Mouse (Mus musculus): ENCODE measurements at regions not wholly inside any gene's neighbourhood (a gene's known extent, or its start where the extent isn't known, plus 50 kb on each side); places are given as distances from the start of the nearest gene placed in this dataset.
"Not testable (repeated sequence)": the region's sequence is repeated elsewhere in the genome, so short reads cannot be mapped to it uniquely, and the experiment has no call there.

DNA sequence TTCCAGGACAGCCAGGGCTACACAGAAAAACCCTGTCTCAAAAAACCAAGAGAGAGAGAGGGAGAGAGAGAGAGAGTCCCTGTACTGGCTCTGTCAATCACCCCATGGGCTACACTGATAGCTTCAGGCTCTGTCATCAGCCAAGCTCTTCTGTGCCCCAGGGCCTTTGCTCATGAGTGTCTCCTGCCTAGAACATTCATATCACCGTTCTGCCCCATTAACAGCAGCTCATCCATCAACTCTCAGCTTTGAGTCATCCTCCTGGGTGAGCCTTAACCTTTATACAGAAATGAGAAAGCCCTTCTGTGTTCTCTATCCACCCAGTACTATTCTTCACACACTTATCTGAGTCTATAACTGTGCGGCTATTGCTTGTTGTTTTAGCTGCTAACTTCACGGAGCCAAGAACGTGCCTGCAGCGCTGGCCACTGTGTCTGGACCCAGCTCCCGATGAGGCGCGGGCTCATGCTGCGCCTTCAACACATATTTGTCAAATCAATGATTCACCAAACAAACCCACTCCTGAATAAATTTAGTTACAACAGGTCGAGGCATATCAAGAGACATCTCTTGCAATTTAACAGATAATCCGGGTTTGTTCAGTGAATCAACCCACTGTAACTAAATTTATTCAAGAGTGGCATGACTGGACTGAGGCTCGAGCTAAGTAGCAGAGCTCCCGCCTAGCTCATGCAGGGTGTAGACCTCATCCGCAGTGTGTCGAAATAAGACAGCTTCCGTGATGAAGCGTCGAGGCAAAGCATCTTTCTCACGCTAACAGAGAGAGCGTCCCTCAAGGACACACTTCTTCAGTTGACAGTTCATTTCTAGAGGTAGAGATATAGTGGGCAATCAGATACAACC is 152.1 kb downstream of the Katnal1 start:
- in situ Hi-C loops (cut with MseI, MboI), result no loop called here

DNA sequence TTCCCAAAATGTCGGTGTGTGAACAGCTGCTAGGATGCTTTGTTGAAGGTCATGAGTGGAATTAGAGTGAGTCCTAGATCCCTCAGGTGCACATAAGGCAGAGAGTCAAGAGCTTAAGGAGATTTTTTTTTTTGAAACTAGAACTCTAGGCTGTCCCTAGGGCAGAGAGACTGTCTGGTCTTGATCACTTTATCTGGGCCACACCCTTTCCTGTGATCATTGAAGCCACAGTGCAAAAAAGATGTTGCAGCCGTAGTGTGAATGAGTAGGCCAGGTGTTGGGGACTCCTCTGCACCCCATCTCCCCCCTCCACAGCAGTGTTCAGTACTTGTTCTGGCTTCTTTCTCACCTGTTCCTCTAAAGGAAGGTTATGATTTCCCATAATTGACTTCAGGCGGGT is 153.9 kb downstream of the Katnal1 start:
- in situ Hi-C loops (cut with MseI, MboI), result no loop called here

DNA sequence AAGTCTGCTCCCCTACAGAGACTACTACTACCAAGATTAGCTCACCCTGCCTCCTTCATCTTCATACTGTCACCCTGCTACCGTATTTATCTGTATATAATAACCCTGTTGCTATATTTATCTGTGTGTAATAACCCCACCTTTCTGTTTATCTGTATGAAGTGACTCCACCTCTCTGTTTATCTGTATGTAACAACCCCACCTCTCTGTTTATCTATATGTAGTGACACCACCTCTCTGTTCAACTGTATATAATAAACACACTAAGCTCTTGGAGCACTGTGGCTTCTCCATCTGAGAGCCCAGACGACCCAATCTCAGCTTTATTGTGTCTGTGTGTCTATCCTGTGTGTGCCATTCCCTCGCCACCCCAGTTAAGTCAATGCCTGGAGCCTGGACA is 154.7 kb downstream of the Katnal1 start:
- in situ Hi-C loops (cut with MseI, MboI), result no loop called here

DNA sequence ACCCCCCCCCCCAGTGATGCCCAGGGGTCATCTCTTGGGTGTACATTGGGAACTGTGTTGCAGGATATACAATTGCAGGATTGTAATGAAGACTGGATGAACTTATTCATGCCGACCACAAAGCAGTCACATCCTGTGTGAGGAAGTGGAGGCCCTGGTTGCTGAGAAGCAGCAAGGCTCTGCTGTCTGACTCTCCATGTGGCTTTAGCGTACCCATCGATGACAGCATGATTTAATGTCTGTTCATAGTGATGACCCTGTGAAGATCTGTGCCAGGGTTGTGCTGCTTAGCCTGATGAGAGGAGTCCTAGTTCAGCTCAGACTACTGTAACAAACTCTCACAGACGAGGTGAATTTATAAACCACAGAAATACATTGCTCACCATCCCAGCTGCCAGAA is 159.7 kb downstream of the Katnal1 start:
- in situ Hi-C loops (cut with MseI, MboI), result no loop called here

DNA sequence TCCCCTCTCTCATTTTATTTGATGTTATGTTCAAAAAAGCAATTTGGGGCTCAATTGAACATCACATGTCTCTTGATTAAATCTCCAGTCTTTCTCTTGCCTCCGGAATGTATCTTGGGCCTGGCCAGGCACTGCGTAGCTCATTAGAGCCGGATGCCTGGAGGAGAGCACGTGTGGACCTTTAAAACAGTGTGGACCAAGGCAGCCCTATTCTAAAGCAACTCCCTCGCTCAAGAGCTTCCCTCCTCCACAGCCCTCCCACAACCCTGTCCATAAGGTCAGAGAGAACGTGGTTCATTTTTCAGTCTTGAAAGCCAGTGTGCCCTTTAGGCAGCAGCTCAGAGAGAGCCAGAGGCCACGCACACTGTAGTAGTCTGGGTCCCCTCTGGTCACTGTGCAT is 160.8 kb downstream of the Katnal1 start:
- in situ Hi-C loops (cut with MseI, MboI), result no loop called here

DNA sequence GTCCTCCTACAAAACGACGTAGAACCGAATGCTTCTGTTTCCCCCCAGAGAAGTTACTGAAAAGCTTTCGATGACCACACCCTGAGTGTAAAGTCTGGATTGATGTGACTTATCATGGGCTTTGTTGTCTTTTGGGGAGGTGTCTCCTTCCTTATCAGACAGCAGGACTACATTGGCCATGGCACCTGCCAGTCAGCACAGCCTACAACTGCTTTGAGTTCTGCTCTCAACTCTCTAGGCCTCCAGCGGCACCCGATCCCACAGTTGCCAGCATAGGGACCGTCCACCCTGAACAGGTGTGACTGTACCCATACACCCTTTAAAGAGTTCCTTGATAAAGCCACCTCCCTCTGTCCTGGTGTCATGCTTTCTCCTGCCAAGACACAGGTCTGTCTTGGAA is 163.1 kb downstream of the Katnal1 start:
- in situ Hi-C loops (cut with MseI, MboI), result no loop called here

DNA sequence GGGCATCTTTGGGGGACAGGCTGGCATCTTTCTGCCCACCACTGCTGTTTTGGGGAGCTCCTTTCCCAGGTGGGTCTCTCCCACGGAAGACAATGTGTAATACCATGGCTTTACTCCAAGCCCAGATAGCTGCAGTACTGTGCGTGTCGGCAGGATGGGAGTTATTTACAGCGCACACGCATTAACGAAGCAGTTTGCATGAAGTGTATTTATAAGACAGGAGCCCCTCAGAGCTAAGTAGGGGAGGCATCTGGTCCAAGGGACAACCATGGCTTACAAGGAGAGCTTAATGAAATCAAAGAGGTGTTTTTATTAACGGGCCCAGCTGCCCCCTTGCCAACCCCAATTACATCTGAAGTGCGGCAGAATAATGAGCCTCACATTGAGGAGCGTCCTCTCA is 169.0 kb downstream of the Katnal1 start:
- in situ Hi-C loops (cut with MseI, MboI), result no loop called here

DNA sequence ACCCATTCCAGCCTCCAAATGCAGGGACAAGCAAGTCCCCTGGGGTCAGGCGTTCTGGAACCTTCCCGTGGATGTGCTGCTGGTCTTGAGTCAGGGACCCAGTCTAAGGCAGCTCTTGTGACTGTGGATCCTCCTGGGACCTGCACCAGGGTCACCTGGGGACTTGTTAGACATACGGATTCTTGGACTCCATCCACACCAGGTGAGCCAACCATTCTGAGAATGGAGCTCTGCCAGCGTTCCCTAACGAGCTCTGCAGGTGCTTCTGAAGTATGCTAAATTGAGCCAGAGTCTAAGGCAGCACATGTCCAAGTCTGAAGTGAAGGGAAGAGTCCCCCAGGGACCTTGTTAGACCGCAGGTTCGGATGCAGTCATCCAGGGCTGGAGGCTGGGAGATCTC is 170.3 kb downstream of the Katnal1 start:
- in situ Hi-C loops (cut with MseI, MboI), result loop anchor here in 1 of 2 experiments (5.0 kb wide), 1 partner anchor 34 kb away; no protein-coding TSS in a partner anchor

DNA sequence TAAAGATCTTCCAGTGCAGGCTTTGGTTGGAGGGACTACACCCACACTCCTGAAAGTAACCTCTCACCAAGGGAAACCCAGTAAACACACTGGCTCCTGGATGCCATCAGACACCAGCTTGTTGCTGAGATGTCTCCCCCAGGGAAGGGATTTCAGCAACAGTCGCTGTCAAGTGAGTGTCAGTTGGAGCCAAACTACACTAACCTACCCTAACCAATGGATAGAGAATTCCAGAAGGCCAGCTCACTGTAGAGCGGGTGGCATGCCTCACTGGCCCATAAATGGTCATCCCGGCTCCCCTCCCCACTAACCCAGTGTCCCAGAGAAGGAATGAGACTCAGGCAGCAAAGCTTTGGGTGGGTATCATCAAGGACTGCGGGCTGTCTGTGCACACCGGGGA is 171.4 kb downstream of the Katnal1 start:
- in situ Hi-C loops (cut with MseI, MboI), result loop anchor here in 1 of 2 experiments (5.0 kb wide), 1 partner anchor 35 kb away; no protein-coding TSS in a partner anchor

DNA sequence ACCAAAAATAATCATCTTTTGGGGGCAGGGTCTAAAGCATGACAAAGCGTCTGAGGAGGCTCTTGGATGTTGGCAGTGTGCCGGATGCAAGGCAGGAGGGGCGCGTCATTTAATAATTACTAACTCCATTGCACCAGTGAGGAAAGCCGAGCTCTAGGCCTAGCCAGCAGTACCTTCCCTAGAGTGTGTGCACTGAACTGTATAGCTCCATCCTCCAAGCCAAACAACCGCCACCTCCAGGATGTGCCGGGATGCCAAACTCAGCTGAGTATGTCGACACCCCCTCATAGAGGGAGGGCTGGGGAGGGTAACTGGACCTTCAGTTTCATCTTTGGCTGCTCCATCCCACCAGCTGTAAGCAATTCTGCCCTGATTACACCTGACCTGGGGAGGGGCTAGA is 171.9 kb downstream of the Katnal1 start:
- in situ Hi-C loops (cut with MseI, MboI), result loop anchor here in 1 of 2 experiments (5.0 kb wide), 1 partner anchor 35 kb away; no protein-coding TSS in a partner anchor

DNA sequence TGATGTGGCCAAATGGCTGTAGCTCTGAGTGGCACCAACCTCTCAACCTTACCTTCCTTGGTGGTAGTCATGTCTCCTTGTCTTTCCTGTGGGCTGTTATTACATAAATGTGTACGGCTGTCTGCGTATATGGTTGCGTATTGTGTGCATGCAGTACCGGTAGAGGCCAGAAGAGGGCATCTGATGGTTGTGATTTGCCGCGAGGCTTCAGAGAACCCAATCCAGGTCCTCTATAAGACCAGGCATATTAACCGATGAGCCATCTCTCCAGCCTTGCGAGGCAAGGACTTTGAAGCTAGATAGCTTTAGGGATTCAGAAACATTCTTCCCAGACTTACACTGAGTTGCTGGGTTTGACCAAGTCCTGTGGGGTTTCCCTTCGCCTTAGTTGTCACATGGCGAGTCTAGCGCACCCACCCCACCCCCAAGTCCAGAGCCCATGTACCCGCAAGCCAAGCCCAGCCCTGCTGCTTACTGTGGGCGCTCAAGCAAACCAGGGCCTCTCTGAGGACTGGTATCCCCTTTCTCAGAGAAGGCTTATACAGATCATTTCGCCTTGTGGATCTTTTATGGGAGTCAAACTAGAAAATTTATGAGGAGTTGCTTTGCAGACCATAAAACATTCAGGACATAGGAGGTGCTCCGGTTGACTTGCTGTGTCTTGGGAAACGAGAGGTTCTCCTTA is 172.7 kb downstream of the Katnal1 start:
- in situ Hi-C loops (cut with MseI, MboI), result loop anchor here in 1 of 2 experiments (5.0 kb wide), 1 partner anchor 36 kb away; no protein-coding TSS in a partner anchor

DNA sequence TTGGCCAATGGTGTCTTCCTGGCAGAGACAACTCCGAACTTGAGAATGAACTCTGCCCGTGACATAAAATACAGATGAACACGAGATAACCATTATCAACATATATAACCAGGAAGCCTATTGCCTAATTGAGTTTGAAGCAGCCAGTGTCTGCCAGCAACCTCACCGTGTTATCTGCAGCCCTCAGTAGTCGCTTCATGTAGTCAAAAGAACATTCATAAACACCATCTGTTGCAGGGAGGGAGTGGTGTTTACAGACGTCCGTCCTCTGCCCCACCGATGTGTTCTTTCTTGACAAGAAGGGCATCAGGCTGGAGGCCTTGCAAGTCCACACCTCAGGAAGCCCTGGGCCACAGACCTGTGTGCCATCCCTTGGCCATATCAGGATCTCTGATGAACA is 173.3 kb downstream of the Katnal1 start:
- in situ Hi-C loops (cut with MseI, MboI), result loop anchor here in 1 of 2 experiments (5.0 kb wide), 1 partner anchor 36 kb away; no protein-coding TSS in a partner anchor

DNA sequence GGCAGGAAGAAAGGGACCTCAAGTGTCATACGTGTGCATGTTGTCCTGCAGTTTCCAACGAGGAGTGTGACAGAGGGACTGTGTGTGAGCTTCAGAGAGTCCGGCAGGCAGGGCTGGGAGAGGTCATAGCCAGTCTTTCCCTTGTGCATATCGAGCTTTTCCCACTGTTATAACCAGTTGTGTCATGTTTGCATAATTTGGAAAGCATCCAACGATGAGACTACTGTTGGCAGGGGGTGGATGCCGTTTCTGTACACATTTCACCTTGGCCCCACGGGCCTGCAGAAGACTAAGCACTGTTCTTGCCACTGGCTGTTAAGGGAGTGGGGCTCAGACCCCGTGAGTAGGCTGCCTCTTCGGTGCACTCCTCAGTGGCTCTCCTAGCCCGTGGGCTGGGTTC is 174.2 kb downstream of the Katnal1 start:
- in situ Hi-C loops (cut with MseI, MboI), result loop anchor here in 1 of 2 experiments (5.0 kb wide), 1 partner anchor 37 kb away; no protein-coding TSS in a partner anchor

DNA sequence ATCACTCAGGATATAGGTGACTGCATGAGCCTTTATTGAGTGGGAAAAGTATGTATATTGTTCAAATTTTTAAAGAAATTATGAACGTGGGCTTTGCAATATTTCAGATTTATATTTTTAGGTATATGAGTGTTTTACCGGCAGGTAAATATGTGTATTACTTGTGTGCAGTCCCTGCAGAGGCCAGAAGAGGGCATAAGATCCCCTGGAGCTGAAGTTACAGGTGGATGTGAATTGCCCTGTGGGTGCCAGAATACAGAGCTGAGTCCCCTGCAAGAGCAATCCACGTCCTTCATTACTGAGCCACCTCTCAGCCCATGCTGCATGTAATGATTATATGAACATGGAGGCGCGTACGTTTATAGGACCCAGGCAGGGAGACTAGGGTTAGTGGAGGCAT is 174.8 kb downstream of the Katnal1 start:
- in situ Hi-C loops (cut with MseI, MboI), result no loop called here

DNA sequence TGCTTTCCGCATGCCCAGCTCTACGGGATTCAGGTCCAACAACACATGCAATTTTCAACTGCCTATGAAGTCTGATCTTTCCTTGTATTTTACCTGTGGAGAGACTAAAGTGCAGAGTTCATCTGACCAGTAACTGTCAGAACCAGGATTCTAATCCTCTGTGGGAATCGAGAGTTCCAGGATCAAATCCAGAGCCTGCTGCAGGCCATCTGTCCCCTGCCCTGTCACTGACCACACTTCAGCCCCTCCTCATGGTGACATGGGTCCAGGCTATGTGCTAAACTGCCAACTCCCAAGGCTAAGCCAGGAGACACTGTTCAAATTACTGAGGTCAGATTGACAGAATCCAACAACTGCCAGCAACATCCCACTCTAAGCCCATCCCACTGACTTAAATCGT is 175.7 kb downstream of the Katnal1 start:
- in situ Hi-C loops (cut with MseI, MboI), result no loop called here

DNA sequence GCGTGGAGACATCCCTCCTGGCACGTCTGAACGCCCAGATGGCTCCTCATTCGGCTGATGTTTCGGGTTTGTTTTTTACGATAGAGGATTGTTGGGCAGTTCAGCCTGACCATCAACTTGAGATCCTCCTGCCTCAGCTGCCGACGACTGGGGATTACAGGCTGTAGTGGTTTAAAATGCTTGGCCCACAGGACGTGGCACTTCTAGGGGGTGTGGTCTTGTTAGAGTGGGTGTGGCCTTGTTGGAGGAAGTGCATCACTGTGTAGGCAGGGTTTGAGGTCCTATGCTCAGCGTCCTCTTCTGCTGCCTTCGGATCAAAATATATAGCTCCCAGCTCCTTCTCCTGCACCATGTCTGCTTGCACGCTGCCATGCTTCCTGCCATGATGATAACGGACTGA is 177.1 kb downstream of the Katnal1 start:
- in situ Hi-C loops (cut with MseI, MboI), result no loop called here

DNA sequence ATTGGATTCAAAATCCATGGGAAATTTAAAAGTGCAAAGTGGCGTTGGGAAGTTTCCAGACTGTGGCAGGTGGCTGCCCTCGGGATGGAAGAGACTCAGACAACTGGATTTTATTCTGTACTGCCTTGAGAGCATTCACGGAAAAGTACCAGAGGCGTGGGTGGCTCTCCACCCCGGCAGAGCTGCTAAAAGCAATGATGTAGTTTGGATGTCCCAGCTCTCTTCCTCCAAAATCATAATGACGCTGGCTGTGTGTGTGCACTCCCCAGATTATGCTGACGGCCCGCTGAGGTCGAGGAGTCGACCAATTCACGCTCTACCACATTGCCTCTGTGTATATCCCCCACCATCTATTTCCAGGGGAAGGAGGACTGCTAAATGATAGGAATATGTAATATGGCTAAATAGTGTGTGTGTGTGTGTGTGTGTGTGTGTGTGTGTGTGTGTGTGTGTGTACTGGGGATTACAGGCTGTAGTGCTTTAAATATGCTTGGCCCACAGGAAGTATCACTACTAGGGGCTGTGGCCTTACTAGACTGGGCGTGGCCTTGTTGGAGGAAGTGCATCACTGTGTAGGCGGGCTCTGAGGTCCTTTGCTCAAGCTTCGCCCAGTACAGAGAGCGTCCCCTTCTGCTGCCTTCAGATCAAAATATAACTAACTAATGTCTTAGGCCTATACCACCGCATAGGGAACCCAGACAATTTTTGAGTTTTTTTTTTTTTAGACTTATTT is 179.0 kb downstream of the Katnal1 start:
- in situ Hi-C loops (cut with MseI, MboI), result no loop called here

DNA sequence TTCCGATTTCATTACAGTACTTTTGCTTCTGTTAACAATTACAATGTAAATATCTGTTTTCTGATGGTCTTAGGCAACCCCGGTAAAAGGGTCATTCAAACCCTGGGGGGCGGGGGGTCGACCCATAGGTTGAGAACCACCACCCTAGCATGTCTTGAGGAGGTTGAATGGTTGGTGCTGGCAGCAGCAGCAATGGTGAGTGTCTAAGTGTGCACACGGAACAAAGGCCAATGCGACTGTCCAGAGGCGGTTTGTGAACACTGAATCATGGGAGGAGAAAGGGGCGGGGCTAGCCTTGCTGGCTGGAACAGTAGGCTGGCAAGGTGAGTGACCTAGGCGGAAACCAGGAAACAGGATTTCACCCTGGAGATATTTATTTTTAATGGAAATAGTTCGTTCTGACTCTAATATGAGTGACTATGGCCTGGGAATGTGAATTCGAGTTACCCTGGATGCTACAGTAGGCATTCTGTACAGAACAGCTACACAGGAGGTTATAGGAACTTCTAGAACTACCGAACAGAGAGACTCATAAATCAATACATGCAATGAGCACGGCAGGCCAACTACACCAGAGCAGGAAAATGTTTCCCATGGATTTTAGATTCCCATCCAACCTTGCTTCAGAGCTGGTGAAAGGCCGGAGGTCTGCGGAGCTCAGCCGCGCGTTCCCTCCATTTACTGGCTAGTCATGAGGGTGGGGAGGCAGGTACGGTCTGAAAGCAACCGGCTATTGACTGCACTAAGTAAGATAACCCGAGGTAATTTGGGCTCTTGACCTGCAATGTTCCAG is 181.0 kb downstream of the Katnal1 start:
- in situ Hi-C loops (cut with MseI, MboI), result no loop called here

DNA sequence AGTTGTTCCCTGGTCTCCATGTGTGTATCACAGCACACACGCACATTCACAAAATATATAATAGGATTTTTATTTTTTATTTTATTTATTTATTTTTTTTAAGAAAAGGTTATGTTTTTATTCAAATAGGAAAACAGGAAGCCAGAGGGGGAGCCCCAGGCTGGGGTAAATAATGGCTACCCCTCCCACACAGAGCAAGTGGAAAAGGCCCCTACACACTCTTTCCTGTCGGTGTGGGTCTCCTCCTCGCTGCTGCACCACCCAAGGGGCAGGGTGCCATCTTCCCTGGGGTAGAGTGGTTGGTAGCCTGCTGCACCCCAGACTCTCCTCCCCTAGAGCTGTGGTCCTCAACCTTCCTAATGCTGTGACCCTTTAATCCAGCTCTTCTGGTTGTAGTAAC is 181.6 kb downstream of the Katnal1 start:
- in situ Hi-C loops (cut with MseI, MboI), result no loop called here

DNA sequence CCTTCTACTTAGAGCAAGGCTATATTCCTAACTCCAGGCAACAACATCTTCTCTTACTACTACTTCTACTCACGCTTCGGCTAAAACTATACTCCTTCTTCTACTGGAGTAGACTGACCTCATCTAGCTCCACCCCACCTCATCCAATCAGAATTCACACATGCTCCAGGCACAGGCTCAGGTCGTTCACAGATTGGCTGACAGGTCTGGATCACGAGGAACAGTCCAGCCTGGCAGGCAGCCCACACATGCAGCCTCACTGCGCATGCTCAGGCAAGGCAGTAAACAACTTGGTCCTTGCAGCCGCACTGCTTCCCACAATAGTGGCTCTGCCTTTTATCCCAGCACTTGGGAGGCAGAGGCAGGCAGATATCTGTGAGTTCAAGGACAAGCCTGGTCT is 182.4 kb downstream of the Katnal1 start:
- in situ Hi-C loops (cut with MseI, MboI), result not testable (repeated sequence)
